Mouse (Mus musculus): ENCODE results near the gene Stam2.

GRCm38 (mm10) chr2:52730891-52731290, 11.2 kb downstream of the Stam2 start:
- TF ChIP-seq CTCF (IDR thresholded peaks at IDR 0.05; ENCODE audit: low read depth) (no peak), EP300 (IDR thresholded peaks at IDR 0.05; ENCODE audit: low read depth) (no peak)

All from heart, postnatal 0 days (tissue).